Mouse (Mus musculus): Measurements from ENCODE around the gene Rad54l. TPM values are rescaled to one million over a fixed set of nuclear protein-coding genes. Genes with fewer than 3 reads are reported as not detected.
A peak's percentile ranks its signal among the peaks of the same experiment; 100 is the strongest.

The Rad54l gene
- total RNA-seq, 2 experiments from 2014 or later: 16.6 to 19.1 TPM

DNA sequence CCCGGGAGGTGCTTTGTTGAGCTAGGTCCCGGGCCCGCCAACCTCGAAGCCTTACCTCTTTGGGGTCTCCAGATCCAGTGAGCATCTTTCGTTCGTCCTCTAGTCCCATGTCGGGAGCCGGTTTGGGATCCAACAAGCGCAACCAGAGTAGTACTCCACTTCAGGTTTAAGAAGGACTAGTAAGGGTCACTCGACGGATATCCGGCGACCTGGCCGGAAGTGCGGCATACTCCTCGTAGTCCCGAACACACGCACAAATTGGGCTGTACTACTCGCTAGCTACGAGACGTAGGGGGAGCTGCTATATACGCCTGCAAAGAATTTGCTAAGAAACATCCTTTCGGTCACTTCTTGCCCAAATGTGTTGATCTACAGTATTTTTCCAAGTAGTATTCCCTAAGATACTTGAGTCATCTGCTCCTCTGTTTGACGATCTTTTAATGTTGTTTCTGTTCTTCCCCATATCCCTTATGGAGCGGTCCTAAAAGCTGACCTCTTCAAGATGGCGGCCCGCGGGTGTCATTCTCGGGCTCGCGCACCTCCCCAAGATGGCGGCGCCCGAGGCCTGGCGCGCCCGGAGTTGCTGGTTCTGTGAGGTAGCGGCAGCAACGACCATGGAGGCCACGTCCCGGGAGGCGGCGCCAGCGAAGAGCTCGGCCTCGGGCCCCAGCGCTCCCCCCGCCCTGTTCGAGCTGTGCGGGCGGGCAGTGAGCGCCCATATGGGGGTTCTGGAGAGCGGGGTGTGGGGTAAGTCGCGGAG is 48.4 kb downstream of the Rad54l start, which contains the start of the genes Uqcrh and Lrrc41:
Gene Uqcrh, minus strand, starts transcription at position 211 of the 760 bp plus-strand sequence.
Gene Lrrc41, plus strand, starts transcription at position 409 of the 760 bp plus-strand sequence.
- ATAC-seq (ENCODE audit: poor library complexity, severe bottlenecking): peak; percentile 82

GRCm38 (mm10) chr4:116074145-116074675 is 49.3 kb downstream of the Rad54l start:
- ATAC-seq (ENCODE audit: poor library complexity, severe bottlenecking): no peak

DNA sequence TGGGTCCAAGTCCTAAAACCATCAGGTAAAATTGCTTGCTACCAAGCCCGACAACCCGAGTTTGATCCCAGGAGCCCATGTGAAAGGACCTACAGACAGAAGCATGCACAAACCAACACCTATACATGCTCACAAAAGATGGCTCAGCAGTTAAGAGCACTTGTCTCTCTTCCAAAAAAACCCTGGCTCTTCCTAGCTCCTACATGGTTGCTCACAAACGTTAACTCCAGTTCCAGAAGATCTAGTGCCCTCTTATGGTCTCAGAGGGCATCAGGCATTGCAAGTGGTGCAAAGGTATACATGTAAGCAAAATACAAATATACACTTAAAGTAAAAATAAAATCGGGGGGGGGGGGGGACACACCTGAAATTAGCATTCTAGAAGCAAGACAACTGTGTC is 50.3 kb downstream of the Rad54l start:
- ATAC-seq (ENCODE audit: poor library complexity, severe bottlenecking): no peak

GRCm38 (mm10) chr4:116070116-116070515 is 53.4 kb downstream of the Rad54l start:
- no peak for ATAC-seq (ENCODE audit: poor library complexity, severe bottlenecking)

DNA sequence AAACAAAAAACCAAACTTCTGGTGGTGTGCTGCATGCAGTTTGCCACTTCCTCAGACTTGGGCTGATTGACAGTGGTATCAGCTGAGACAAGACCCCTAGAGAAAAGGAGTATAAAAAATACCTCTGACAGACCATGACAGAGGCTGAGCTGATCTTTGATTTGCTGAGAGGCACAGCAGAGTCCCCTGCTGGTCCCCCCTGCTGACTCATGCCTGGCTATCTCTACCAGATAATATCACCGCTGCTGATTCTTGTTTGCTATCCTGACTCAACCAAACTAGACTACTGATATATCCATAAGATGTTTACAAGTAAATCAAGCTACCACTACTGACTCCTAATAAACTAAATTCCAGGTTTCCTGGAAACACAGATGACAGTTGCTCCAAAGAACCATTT is 59.6 kb downstream of the Rad54l start:
- no peak for ATAC-seq (ENCODE audit: poor library complexity, severe bottlenecking)

- ATAC-seq (ENCODE audit: poor library complexity, severe bottlenecking): no peak
These were observed 64.3 kb downstream of the Rad54l start for GRCm38 (mm10) chr4:116059012-116059726.

DNA sequence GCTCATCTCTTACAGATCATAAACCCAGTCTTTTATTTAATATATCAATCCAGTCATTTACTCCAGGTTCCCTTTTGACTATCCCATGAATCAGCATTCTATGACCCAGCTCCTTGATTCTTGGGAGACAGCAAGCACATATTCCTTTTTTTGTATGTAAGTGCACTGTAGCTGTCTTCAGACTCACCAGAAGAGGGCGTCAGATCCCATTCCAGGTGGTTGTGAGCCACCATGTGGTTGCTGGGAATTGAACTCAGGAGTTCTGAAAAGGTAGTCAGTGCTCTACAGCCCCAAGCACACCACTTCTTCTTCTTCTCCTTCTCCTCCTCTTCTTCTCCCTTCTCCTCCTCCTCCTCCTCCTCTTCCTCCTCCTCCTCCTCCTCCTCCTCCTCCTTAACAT is 65.9 kb downstream of the Rad54l start:
- ATAC-seq (ENCODE audit: poor library complexity, severe bottlenecking): no peak

GRCm38 (mm10) chr4:116053399-116053961 is 70.0 kb downstream of the Rad54l start, which contains the start of gene Nsun4:
Gene Nsun4, minus strand, starts transcription at chr4:116053876.
- ATAC-seq (ENCODE audit: poor library complexity, severe bottlenecking): peak; percentile 92

GRCm38 (mm10) chr4:116052526-116053293 is 70.8 kb downstream of the Rad54l start:
- peak; percentile 27 for ATAC-seq (ENCODE audit: poor library complexity, severe bottlenecking)

GRCm38 (mm10) chr4:116049211-116049610 is 74.3 kb downstream of the Rad54l start:
- no peak for ATAC-seq (ENCODE audit: poor library complexity, severe bottlenecking)

- no peak for ATAC-seq (ENCODE audit: poor library complexity, severe bottlenecking)
These were observed 75.2 kb downstream of the Rad54l start for GRCm38 (mm10) chr4:116048130-116048920.

DNA sequence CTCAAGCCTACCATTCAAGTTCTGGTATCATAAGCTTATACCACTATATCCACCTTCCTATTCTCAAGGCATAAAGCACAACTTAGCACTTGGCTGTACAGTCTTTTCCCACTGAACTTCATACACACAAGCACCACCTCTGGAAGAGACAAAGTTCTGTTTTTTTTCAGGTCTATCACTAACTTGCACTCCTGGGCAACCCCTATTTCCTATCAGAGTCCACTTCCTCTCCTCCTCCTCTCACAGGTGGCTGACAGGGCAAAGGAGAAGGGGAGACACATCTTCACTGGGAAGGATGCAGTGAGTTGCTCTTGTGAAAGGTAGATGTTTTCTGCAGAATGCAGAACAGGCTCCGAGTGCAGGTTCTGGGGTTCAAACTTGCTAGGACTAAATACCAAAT is 75.8 kb downstream of the Rad54l start:
- ATAC-seq (ENCODE audit: poor library complexity, severe bottlenecking): no peak

- ATAC-seq (ENCODE audit: poor library complexity, severe bottlenecking): no peak
These were observed 76.9 kb downstream of the Rad54l start for GRCm38 (mm10) chr4:116046604-116047003.

Other genes starting within 250 kb of the Rad54l start
- not detected in 2 replicates for gene Kncn, start 239.3 kb downstream of the Rad54l start, total RNA-seq (2015)
- gene Kncn, start 239.3 kb downstream of the Rad54l start, total RNA-seq (2017): not detected in 2 replicates
- not detected in 2 replicates for gene 6430628N08Rik, start 233.0 kb downstream of the Rad54l start, total RNA-seq (2015)
- not detected in 2 replicates for gene 6430628N08Rik, start 233.0 kb downstream of the Rad54l start, total RNA-seq (2017)
- not detected in 2 replicates for gene Dmbx1, start 183.8 kb downstream of the Rad54l start, total RNA-seq (2015)
- gene Dmbx1, start 183.8 kb downstream of the Rad54l start, total RNA-seq (2017): not detected in 2 replicates
- 0.71 and 1.8 TPM in 2 replicates for gene Faah, start 105.8 kb downstream of the Rad54l start, total RNA-seq (2015)
- gene Faah, start 105.8 kb downstream of the Rad54l start, total RNA-seq (2017): 1.3 and 2.2 TPM in 2 replicates
- gene Nsun4, start 69.8 kb downstream of the Rad54l start, total RNA-seq (2015): 9.6 and 10.4 TPM in 2 replicates
- gene Nsun4, start 69.8 kb downstream of the Rad54l start, total RNA-seq (2017): 7.9 and 14.0 TPM in 2 replicates
- gene Uqcrh, start 48.6 kb downstream of the Rad54l start, total RNA-seq (2015): 465 and 482 TPM in 2 replicates
- 334 and 347 TPM in 2 replicates for gene Uqcrh, start 48.6 kb downstream of the Rad54l start, total RNA-seq (2017)
- gene Lrrc41, start 48.4 kb downstream of the Rad54l start, total RNA-seq (2015): 14.3 and 15.1 TPM in 2 replicates
- 9.9 and 16.3 TPM in 2 replicates for gene Lrrc41, start 48.4 kb downstream of the Rad54l start, total RNA-seq (2017)
- 3.3 and 6.7 TPM in 2 replicates for gene Pomgnt1, start 150 bp upstream of the Rad54l start, total RNA-seq (2015)
- 7.3 and 9.3 TPM in 2 replicates for gene Pomgnt1, start 150 bp upstream of the Rad54l start, total RNA-seq (2017)
- not detected in 2 replicates for gene Lurap1, start 27.6 kb upstream of the Rad54l start, total RNA-seq (2015)
- gene Lurap1, start 27.6 kb upstream of the Rad54l start, total RNA-seq (2017): not detected in 2 replicates
- gene Tspan1, start 43.9 kb upstream of the Rad54l start, total RNA-seq (2015): not detected in 2 replicates
- gene Tspan1, start 43.9 kb upstream of the Rad54l start, total RNA-seq (2017): not detected in 2 replicates
- not detected in 2 replicates for gene 1700042G07Rik, start 49.7 kb upstream of the Rad54l start, total RNA-seq (2015)
- not detected in 2 replicates for gene 1700042G07Rik, start 49.7 kb upstream of the Rad54l start, total RNA-seq (2017)
- not detected in 2 replicates for gene Gm49337, start 49.7 kb upstream of the Rad54l start, total RNA-seq (2015)
- 0.48 TPM in 1 of 2 replicates, not detected in the other for gene Gm49337, start 49.7 kb upstream of the Rad54l start, total RNA-seq (2017)
- gene Pik3r3, start 97.9 kb upstream of the Rad54l start, total RNA-seq (2015): 0.31 and 0.41 TPM in 2 replicates
- 0.24 and 1.1 TPM in 2 replicates for gene Pik3r3, start 97.9 kb upstream of the Rad54l start, total RNA-seq (2017)